8 mouse cellular contexts compared by ENCODE assay signal in the genomic region with DNA sequence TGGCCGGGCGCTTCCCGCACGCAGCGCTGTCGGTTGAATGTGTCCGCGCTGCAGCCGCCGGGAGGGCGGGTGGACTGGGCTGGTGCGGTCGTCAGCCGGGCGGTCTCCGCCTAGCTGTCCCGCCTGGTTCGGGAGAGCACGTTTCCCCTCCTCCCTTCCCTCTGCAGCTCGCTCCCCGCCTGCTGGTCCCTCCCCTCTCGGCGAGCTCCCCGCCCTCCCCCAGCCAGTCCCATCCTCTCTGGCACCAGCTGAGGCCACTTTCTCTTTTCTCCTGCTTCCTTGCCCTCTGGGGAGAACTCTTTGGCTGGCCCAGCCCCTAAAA. TPM values are rescaled to one million over a fixed set of nuclear protein-coding genes. Genes with fewer than 3 reads are reported as not detected.
DNase-seq lines count a peak whose midpoint lies in the region; ATAC-seq lines count a peak whose summit lies in the region.

Gene Prickle2, minus strand, starts transcription at position 11 of the 322 bp plus-strand sequence.

- peak; percentile 81 for ATAC-seq in common myeloid progenitor, adult 5-6 weeks (replicated peaks; ENCODE audit: low read depth, poor library complexity, severe bottlenecking)
- peak; percentile 87 for ATAC-seq in hindbrain, embryonic 15.5 days (ENCODE audit: low FRiP score, low read depth)

- peaks cover 29% of the 10 kb centered on the region for H3K4me1 ChIP-seq in hindbrain, embryonic 15.5 days (replicated peaks)

- peak within 1 kb of the TSS; percentile 90 for H3K9ac ChIP-seq in hindbrain, embryonic 15.5 days

- WGBS in hindbrain, embryonic 15.5 days, result under 1% methylated on average over 18 of the region's 24 CpGs

- peak within 1 kb of the TSS; percentile 78 for H3K27ac ChIP-seq in hindbrain, embryonic 15.5 days (replicated peaks)

- peak within 1 kb of the TSS; percentile 88 for H3K4me2 ChIP-seq in hindbrain, embryonic 15.5 days

- peak within 1 kb of the TSS; percentile 90 for H3K4me3 ChIP-seq in hindbrain, embryonic 15.5 days

- peak; percentile 88 for DNase-seq in adrenal gland, postnatal 10 days
- DNase-seq in gastrocnemius, postnatal 10 days, result peak; percentile 74
- DNase-seq in left cerebral cortex, adult 18-20 months (ENCODE audit: low spot score in 2 of 2), result peak; percentile 59 to 67
- DNase-seq in lung, postnatal 14 days, result peak; percentile 84
- DNase-seq in right cerebral cortex, postnatal 10 days (ENCODE audit: low spot score in 2 of 2), result peak; percentile 77 to 78
- DNase-seq in thymus, postnatal 0 days (ENCODE audit: low spot score), result no peak

- no peaks in the 10 kb centered on the region for H3K36me3 ChIP-seq in hindbrain, embryonic 15.5 days

- no peaks in the 10 kb centered on the region for H3K9me3 ChIP-seq in hindbrain, embryonic 15.5 days

- no peaks in the 10 kb centered on the region for H3K27me3 ChIP-seq in hindbrain, embryonic 15.5 days

RNA-seq across cellular contexts. Expression of gene Prickle2, which starts in this region (rescaled TPM):
- 10 to 100 TPM in 1 of 2 experiments, 1 to 10 TPM in 1; 6.5 to 10.3 TPM for total RNA-seq in adrenal gland, postnatal 10 days (2021)
- total RNA-seq in common myeloid progenitor, adult 5-6 weeks (2017), result not detected in 2 replicates
- total RNA-seq in gastrocnemius, postnatal 10 days (2021), result 1 to 10 TPM; 7.1 to 7.4 TPM
- 15.2 and 16.1 TPM in 2 replicates for polyA plus RNA-seq in hindbrain, embryonic 15.5 days (2015; fragmentation: Nextera tagmentation; extraction: Ambion mirVana)
- 100 to 1,000 TPM; 162 to 170 TPM for total RNA-seq in left cerebral cortex, adult 18-20 months (2021)
- polyA plus RNA-seq in thymus, postnatal 0 days (2015; fragmentation: Nextera tagmentation; extraction: Ambion mirVana), result 0.13 and 0.33 TPM in 2 replicates

Comparison
In these comparisons a context has a peak if more than half of its experiments do, and no peak if none do; other contexts are left out.
1. RNA of gene Prickle2 (total RNA-seq): 162 to 170 TPM in left cerebral cortex, adult 18-20 months; 6.5 to 10.3 TPM in adrenal gland, postnatal 10 days, 7.1 to 7.4 TPM in gastrocnemius, postnatal 10 days and not detected in common myeloid progenitor, adult 5-6 weeks; every median in the first group is over 10 times any median in the second.
2. RNA of gene Prickle2 (polyA plus RNA-seq): 15.2 to 16.1 TPM in hindbrain, embryonic 15.5 days; 0.13 to 0.33 TPM in thymus, postnatal 0 days; every median in the first group is over 10 times any median in the second.
3. Peak in ATAC-seq in common myeloid progenitor, adult 5-6 weeks; RNA of the gene not detected or under 1 TPM.